Mouse (Mus musculus) heart, postnatal 0 days (tissue): Measurements from ENCODE around the gene Lgals4. TPM values are rescaled to one million over a fixed set of nuclear protein-coding genes. Genes with fewer than 3 reads are reported as not detected.
"Not testable (repeated sequence)": the region's sequence is repeated elsewhere in the genome, so short reads cannot be mapped to it uniquely, and the experiment has no call there.

Experiments
- ATAC-seq: fragments of 200-750 bp; cut with Nextera tagmentation; 2 replicates; pipeline ENCODE4 v1.8.0; 2017; ENCODE audit warnings: low read depth, moderate number of reproducible peaks, moderate library complexity; ENCODE audit not compliant: insufficient read depth
- DNase-seq: peaks from one replicate; pipeline ENCODE4 v3.0.0-alpha.2; 2016; ENCODE audit warnings: low spot score
- H3K27ac ChIP-seq: fragments of 300-500 bp; sonication (generic); 2 replicates; pipeline ENCODE4 v1.5.1; 2014; ENCODE audit warnings: low read depth, mild to moderate bottlenecking
- H3K27me3 ChIP-seq: fragments of 300-500 bp; sonication (generic); 2 replicates; pipeline ENCODE4 v1.6.1; 2014; ENCODE audit warnings: low read length, mixed read lengths; ENCODE audit not compliant: control insufficient read depth, insufficient read depth
- H3K36me3 ChIP-seq: fragments of 300-500 bp; sonication (generic); replicated peaks from 2 replicates; pipeline ENCODE4 v1.6.1; 2014; ENCODE audit warnings: low read length, mixed read lengths; ENCODE audit not compliant: control insufficient read depth, insufficient read depth
- H3K4me1 ChIP-seq: fragments of 300-500 bp; sonication (generic); 2 replicates; pipeline ENCODE4 v1.6.1; 2014; ENCODE audit warnings: antibody characterized with exemption; ENCODE audit not compliant: control insufficient read depth, insufficient read depth
- H3K4me2 ChIP-seq: fragments of 300-500 bp; sonication (generic); 2 replicates; pipeline ENCODE4 v1.6.1; 2014; ENCODE audit warnings: low read depth, mild to moderate bottlenecking, low read length, moderate library complexity
- H3K4me3 ChIP-seq: fragments of 300-500 bp; sonication (generic); 2 replicates; pipeline ENCODE4 v1.5.1; 2014; ENCODE audit warnings: low read depth, low read length
- H3K9ac ChIP-seq: fragments of 300-500 bp; sonication (generic); replicated peaks from 2 replicates; pipeline ENCODE4 v1.6.1; 2014; ENCODE audit warnings: low read depth, low read length, mixed read lengths
- H3K9me3 ChIP-seq: fragments of 300-500 bp; sonication (generic); replicated peaks from 2 replicates; pipeline ENCODE4 v1.6.1; 2016; ENCODE audit warnings: low read length; ENCODE audit not compliant: control insufficient read depth
- CTCF ChIP-seq: IDR thresholded peaks from 2 replicates; pipeline ENCODE4 v1.5.1; 2016; ENCODE audit warnings: antibody characterized with exemption, control low read depth, low read depth
- EP300 ChIP-seq: IDR thresholded peaks from 2 replicates; pipeline ENCODE4 v1.6.1; 2016; ENCODE audit warnings: antibody characterized with exemption, low read depth
- WGBS: fragments of 180-500 bp; shearing (Covaris S2); extraction: QIAGEN DNeasy Blood & Tissue Kit; methylation state at CpG from one replicate; pipeline ENCODE4 v1.1.7; 2014; 5-methylcytosine and 5-hydroxymethylcytosine counted together
- polyA plus RNA-seq: library from polyadenylated mRNA; unstranded; fragments of >200 nt; fragmentation: Nextera tagmentation; extraction: Ambion mirVana; gene quantifications from 2 replicates; pipeline ENCODE4 v1.2.1, GENCODE M21; 2015
- total RNA-seq: library from RNA; depleted of rRNA; stranded (reverse); fragments of >200 nt; gene quantifications from 2 replicates; pipeline ENCODE4 v1.2.3, GENCODE M21; 2014; ENCODE audit warnings: low replicate concordance

Lgals4 gene
- total and polyA plus RNA-seq, 2 experiments from 2014 or later: 24.1 to 30.9 TPM

DNA sequence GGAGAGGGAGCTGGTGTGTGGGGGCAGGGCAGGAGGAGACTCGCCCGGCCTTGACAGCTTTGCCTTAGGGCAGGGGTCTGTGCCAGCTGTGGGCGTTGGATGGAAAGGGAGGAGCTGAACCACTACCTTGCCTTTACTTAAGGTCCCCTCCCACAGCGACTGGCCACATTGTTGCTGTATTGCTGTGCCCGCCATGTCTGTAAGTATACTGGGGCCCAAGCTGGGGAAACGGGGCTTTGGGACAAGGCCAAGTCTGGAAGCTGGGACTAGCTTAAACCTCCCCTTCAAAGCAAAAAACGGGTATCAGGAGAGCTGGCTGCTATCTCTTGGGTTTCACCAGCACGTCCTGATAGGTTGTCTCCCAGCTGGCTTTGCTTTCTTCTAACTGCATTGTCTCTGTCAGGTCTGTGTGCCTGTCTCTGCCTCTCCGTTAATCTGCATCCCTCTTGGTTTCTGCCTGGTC, 30.7 kb downstream of the Lgals4 start:
- Histone ChIP-seq H3K27me3 (no peaks in the 10 kb centered on the region), H3K4me1 (peaks cover 9% of the 10 kb centered on the region; the same call in 1 of the 2 replicates), H3K4me3 (no peak overlapping the region), H3K27ac (no peak overlapping the region), H3K4me2 (no peak overlapping the region), H3K9ac (no peak overlapping the region), H3K9me3 (peaks cover 4% of the 10 kb centered on the region; the same call in 1 of the 2 replicates), H3K36me3 (no peaks in the 10 kb centered on the region)
- DNase-seq (no peak), ATAC-seq (no peak)
- no peak for TF ChIP-seq CTCF
- TF ChIP-seq EP300: no peak
- 33% methylated on average over 9 of the region's 9 CpGs for WGBS

- peak; percentile 21; the same call in 1 of the 2 replicates for TF ChIP-seq CTCF
- TF ChIP-seq EP300: no peak
- H3K9me3 ChIP-seq: peaks cover 4% of the 10 kb centered on the region; the same call in 1 of the 2 replicates
- 39% methylated on average over 33 of the region's 33 CpGs for WGBS
- H3K4me1 ChIP-seq: peaks cover 9% of the 10 kb centered on the region; the same call in 1 of the 2 replicates
- H3K4me3 ChIP-seq: peak overlapping the region; percentile 12; the same call in 1 of the 2 replicates
- no peaks in the 10 kb centered on the region for H3K27me3 ChIP-seq
- H3K36me3 ChIP-seq: no peaks in the 10 kb centered on the region
- peak; percentile 66 for DNase-seq
- H3K4me2 ChIP-seq: peak overlapping the region; percentile 39
- H3K27ac ChIP-seq: peak overlapping the region; percentile 12; the same call in 1 of the 2 replicates
- 0 out of 2 replicates have a peak overlapping the region, but pooled peaks have one; percentile 14 for H3K9ac ChIP-seq
- ATAC-seq: peak; percentile 67
Measured at GRCm38 (mm10) chr7:28865481-28866300, 32.0 kb downstream of the Lgals4 start.

GRCm38 (mm10) chr7:28866769-28867507, 33.3 kb downstream of the Lgals4 start:
- DNase-seq (no peak), ATAC-seq (no peak)
- no peak overlapping the region for H3K9ac ChIP-seq
- H3K27ac ChIP-seq: 0 out of 2 replicates have a peak overlapping the region, but pooled peaks have one; percentile 27
- H3K9me3 ChIP-seq: no peaks in the 10 kb centered on the region
- WGBS: 90% methylated on average over 28 of the region's 28 CpGs
- H3K27me3 ChIP-seq: no peaks in the 10 kb centered on the region
- TF ChIP-seq EP300: no peak
- TF ChIP-seq CTCF: no peak
- no peak overlapping the region; the same call in 1 of the 2 replicates for H3K4me3 ChIP-seq
- H3K4me2 ChIP-seq: no peak overlapping the region
- peaks cover 9% of the 10 kb centered on the region; the same call in 1 of the 2 replicates for H3K4me1 ChIP-seq
- no peaks in the 10 kb centered on the region for H3K36me3 ChIP-seq

DNA sequence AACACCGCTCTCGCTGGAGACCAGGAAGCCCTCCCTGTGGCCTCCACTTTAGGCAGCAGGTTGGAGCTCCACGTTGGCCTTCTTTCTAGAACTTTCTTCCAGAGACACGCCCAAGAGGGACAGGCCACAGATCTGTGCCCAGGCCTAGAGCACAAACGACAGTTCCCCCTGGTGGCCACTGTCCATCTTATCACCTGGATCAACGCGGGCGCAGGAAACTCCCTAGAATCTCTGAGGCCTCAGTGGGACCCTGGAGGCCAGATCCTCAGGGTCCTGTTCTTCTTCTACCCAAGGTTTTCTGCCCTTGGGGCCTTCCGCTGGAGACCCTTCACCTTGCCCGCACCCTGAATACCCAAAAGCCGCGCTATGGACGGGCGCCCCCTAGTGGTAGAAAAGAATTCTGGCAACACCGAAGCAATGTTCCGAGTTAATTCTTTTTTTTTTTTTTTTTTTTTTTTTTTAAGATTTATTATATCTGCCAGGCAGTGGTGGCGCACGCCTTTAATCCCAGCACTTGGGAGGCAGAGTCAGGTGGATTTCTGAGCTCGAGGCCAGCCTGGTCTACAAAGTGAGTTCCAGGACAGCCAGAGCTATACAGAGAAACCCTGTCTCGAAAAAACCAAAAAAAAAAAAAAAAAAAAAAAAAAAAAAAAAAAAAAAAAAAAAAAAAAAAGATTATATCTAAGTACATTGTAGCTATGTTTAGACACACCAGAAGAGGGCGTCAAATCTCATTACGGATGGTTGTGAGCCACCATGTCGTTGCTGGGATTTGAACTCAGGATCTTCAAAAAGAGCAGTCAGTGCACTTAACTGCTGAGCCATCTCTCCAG, 34.1 kb downstream of the Lgals4 start:
- H3K4me1 ChIP-seq, H3K36me3 ChIP-seq, H3K9ac ChIP-seq, H3K9me3 ChIP-seq, H3K27me3 ChIP-seq: not testable (repeated sequence)
- Histone ChIP-seq H3K4me2 (peak overlapping the region; percentile 48), H3K4me3 (peak overlapping the region; percentile 21), H3K27ac (0 out of 2 replicates have a peak overlapping the region, but pooled peaks have one; percentile 27)
- 21% methylated on average over 23 of the region's 23 CpGs for WGBS
- ATAC-seq (peak; percentile 65), DNase-seq (peak; percentile 74)
- TF ChIP-seq CTCF: peak; percentile 59
